Mouse (Mus musculus): ENCODE data around the gene Rufy2. TPM values are rescaled to one million over a fixed set of nuclear protein-coding genes. Genes with fewer than 3 reads are reported as not detected.

Gene Rufy2
- polyA plus RNA-seq, 1 experiment from 2014 or later = 15.0 TPM

Other genes with a start within 250 kb of the Rufy2 start
- gene Ccar1, start 187.9 kb upstream of the Rufy2 start, polyA plus RNA-seq (2015; fragmentation: Nextera tagmentation; extraction: Ambion mirVana) = 75.9 and 84.1 TPM in 2 replicates
- 25.6 and 26.9 TPM in 2 replicates for gene Tet1, start 71.2 kb upstream of the Rufy2 start, polyA plus RNA-seq (2015; fragmentation: Nextera tagmentation; extraction: Ambion mirVana)
- gene Slc25a16, start 59.6 kb upstream of the Rufy2 start, polyA plus RNA-seq (2015; fragmentation: Nextera tagmentation; extraction: Ambion mirVana) = 12.0 and 13.1 TPM in 2 replicates
- gene Dna2, start 33.2 kb upstream of the Rufy2 start, polyA plus RNA-seq (2015; fragmentation: Nextera tagmentation; extraction: Ambion mirVana) = 10.1 and 13.4 TPM in 2 replicates
- 58.1 and 64.8 TPM in 2 replicates for gene Hnrnph3, start 44.0 kb downstream of the Rufy2 start, polyA plus RNA-seq (2015; fragmentation: Nextera tagmentation; extraction: Ambion mirVana)
- gene Pbld2, start 44.1 kb downstream of the Rufy2 start, polyA plus RNA-seq (2015; fragmentation: Nextera tagmentation; extraction: Ambion mirVana) = 0.42 and 0.87 TPM in 2 replicates
- 0.64 and 0.67 TPM in 2 replicates for gene Pbld1, start 79.9 kb downstream of the Rufy2 start, polyA plus RNA-seq (2015; fragmentation: Nextera tagmentation; extraction: Ambion mirVana)
- not detected in 2 replicates for gene Atoh7, start 119.4 kb downstream of the Rufy2 start, polyA plus RNA-seq (2015; fragmentation: Nextera tagmentation; extraction: Ambion mirVana)
- 8.7 and 9.9 TPM in 2 replicates for gene Mypn, start 223.7 kb downstream of the Rufy2 start, polyA plus RNA-seq (2015; fragmentation: Nextera tagmentation; extraction: Ambion mirVana)

Data from heart, embryonic 15.5 days (tissue).